Mouse (Mus musculus): ENCODE measurements at regions not wholly inside any gene's neighbourhood (a gene's known extent, or its start where the extent isn't known, plus 50 kb on each side); places are given as distances from the start of the nearest gene placed in this dataset.

- TF ChIP-seq CTCF (conservative IDR thresholded peaks at IDR 0.05 in 1 of 2, IDR thresholded peaks at IDR 0.05 in 1 of 2; ENCODE audit: low read depth in 2 of 2, low read length in 2 of 2) = no peak
- no peak for TF ChIP-seq USF2 (conservative IDR thresholded peaks at IDR 0.05; ENCODE audit: low read depth, low read length)
- TF ChIP-seq POLR2A (IDR thresholded peaks at IDR 0.05; ENCODE audit: low read depth, low read length) = no peak
- no peak for TF ChIP-seq NRF1 (IDR thresholded peaks at IDR 0.05; ENCODE audit: low read depth, low read length)
- no peak for TF ChIP-seq CHD2 (IDR thresholded peaks at IDR 0.05; ENCODE audit: low read length)
- no peak for TF ChIP-seq ZMIZ1 (IDR thresholded peaks at IDR 0.05; ENCODE audit: low read depth, low read length)
- TF ChIP-seq POLR2AphosphoS2 (IDR thresholded peaks at IDR 0.05; ENCODE audit: low read depth, low read length) = no peak
Measured at GRCm38 (mm10) chr8:86967891-86968311, 82.8 kb upstream of the N4bp1 start.
